In genomic region chr19:50422928-50423327, GRCm38 (mm10) we compare ENCODE assay signal across 16 mouse cellular contexts.
DNase-seq lines count a peak whose midpoint lies in the region; ATAC-seq and TF ChIP-seq lines count a peak whose summit lies in the region.
"Had no signal": no experiment of that assay in that cellular context is flagged by ENCODE, and none has a peak within 500 bp of the region (broad histone marks: within the 10 kb centered on the region; RNA-seq: fewer than 3 reads in every experiment).

No protein-coding gene starts in this region.

- no peak for ATAC-seq in forebrain, postnatal 0 days
- ATAC-seq in forebrain, embryonic 12.5 days (ENCODE audit: low FRiP score), result no peak
- ATAC-seq in kidney, postnatal 0 days (replicated peaks; ENCODE audit: low FRiP score, low read depth), result no peak
- no peak for ATAC-seq in forebrain, embryonic 13.5 days

- peak; percentile 20; the same call in 1 of the 2 replicates for TF ChIP-seq CTCF in forebrain, postnatal 0 days (IDR thresholded peaks at IDR 0.05; ENCODE audit: low read depth)
- TF ChIP-seq CTCF in kidney, postnatal 0 days (IDR thresholded peaks at IDR 0.05; ENCODE audit: low read depth), result peak; percentile 55; the same call in 1 of the 2 replicates
- TF ChIP-seq CTCF in testis, adult 2 months (IDR thresholded peaks at IDR 0.05; ENCODE audit: control insufficient read depth, insufficient read depth, insufficient replicate concordance, low read depth, low read length), result peak; percentile 56; the same call in 1 of the 2 replicates

- H3K4me1 ChIP-seq in forebrain, postnatal 0 days (ENCODE audit: insufficient read depth), result no peaks in the 10 kb centered on the region
- H3K4me1 ChIP-seq in forebrain, embryonic 12.5 days, result 0 out of 2 replicates have a peak, but pooled peaks cover 8% of the 10 kb centered on the region
- H3K4me1 ChIP-seq in kidney, postnatal 0 days (replicated peaks; ENCODE audit: insufficient read depth, low read length), result no peaks in the 10 kb centered on the region
- H3K4me1 ChIP-seq in testis, adult 2 months (ENCODE audit: control insufficient read depth, insufficient read depth, low read length), result no peaks in the 10 kb centered on the region
- peaks cover 11% of the 10 kb centered on the region; the same call in 1 of the 2 replicates for H3K4me1 ChIP-seq in forebrain, embryonic 13.5 days
- H3K4me1 ChIP-seq: neural tube, embryonic 12.5 days had no signal

- DNase-seq in forebrain, postnatal 0 days, result no peak
- DNase-seq in kidney, postnatal 0 days (ENCODE audit: low spot score), result peak; percentile 8
- no peak for DNase-seq in kidney, postnatal 4 days
- no peak for DNase-seq in testis, postnatal 14 days (ENCODE audit: low spot score)
- DNase-seq in testis, postnatal 10 days (ENCODE audit: low spot score), result peak; percentile 41
- DNase-seq: cerebellum, adult 11-12 months; midbrain, embryonic 14.5 days; right cerebral cortex, postnatal 4 days; thymus, postnatal 14 days had no signal

- no peak overlapping the region for H3K27ac ChIP-seq in forebrain, postnatal 0 days (ENCODE audit: low read depth, low read length)
- no peak overlapping the region for H3K27ac ChIP-seq in forebrain, embryonic 12.5 days
- H3K27ac ChIP-seq in kidney, postnatal 0 days, result no peak overlapping the region
- no peak overlapping the region for H3K27ac ChIP-seq in testis, adult 2 months (ENCODE audit: control insufficient read depth, insufficient read depth, low read depth, low read length)
- H3K27ac ChIP-seq in forebrain, embryonic 13.5 days, result no peak overlapping the region
- H3K27ac ChIP-seq: hindbrain, embryonic 15.5 days; macrophage; neural tube, embryonic 12.5 days had no signal

- no peaks in the 10 kb centered on the region for H3K36me3 ChIP-seq in forebrain, postnatal 0 days (ENCODE audit: insufficient read depth)
- H3K36me3 ChIP-seq in forebrain, embryonic 12.5 days (replicated peaks), result no peaks in the 10 kb centered on the region
- H3K36me3 ChIP-seq in kidney, postnatal 0 days (ENCODE audit: insufficient read depth, low read length), result no peaks in the 10 kb centered on the region
- no peaks in the 10 kb centered on the region for H3K36me3 ChIP-seq in testis, adult 2 months (ENCODE audit: control insufficient read depth, insufficient read depth, low read length)
- H3K36me3 ChIP-seq in forebrain, embryonic 13.5 days (ENCODE audit: poor library complexity, severe bottlenecking), result no peaks in the 10 kb centered on the region
- H3K36me3 ChIP-seq: hindbrain, embryonic 15.5 days; neural tube, embryonic 12.5 days had no signal

- H3K4me2 ChIP-seq in forebrain, postnatal 0 days (ENCODE audit: low read depth), result no peak overlapping the region
- no peak overlapping the region for H3K4me2 ChIP-seq in forebrain, embryonic 12.5 days
- H3K4me2 ChIP-seq in kidney, postnatal 0 days (ENCODE audit: low read length), result no peak overlapping the region
- no peak overlapping the region for H3K4me2 ChIP-seq in forebrain, embryonic 13.5 days
- H3K4me2 ChIP-seq: hindbrain, embryonic 15.5 days; neural tube, embryonic 12.5 days had no signal

- no peak overlapping the region for H3K9ac ChIP-seq in forebrain, postnatal 0 days
- no peak overlapping the region for H3K9ac ChIP-seq in forebrain, embryonic 12.5 days
- H3K9ac ChIP-seq in kidney, postnatal 0 days (ENCODE audit: low read depth, low read length), result no peak overlapping the region
- no peak overlapping the region for H3K9ac ChIP-seq in forebrain, embryonic 13.5 days
- H3K9ac ChIP-seq: hindbrain, embryonic 15.5 days; neural tube, embryonic 12.5 days had no signal

- WGBS in forebrain, postnatal 0 days, result 79% methylated on average over 1 of the region's 1 CpGs
- WGBS in forebrain, embryonic 12.5 days, result 82% methylated on average over 1 of the region's 1 CpGs
- 72% methylated on average over 1 of the region's 1 CpGs for WGBS in kidney, postnatal 0 days
- WGBS in forebrain, embryonic 13.5 days, result 71% methylated on average over 1 of the region's 1 CpGs

- no peaks in the 10 kb centered on the region for H3K9me3 ChIP-seq in forebrain, postnatal 0 days (ENCODE audit: low read length)
- H3K9me3 ChIP-seq in forebrain, embryonic 12.5 days, result no peaks in the 10 kb centered on the region
- H3K9me3 ChIP-seq in kidney, postnatal 0 days (replicated peaks; ENCODE audit: low read length), result no peaks in the 10 kb centered on the region
- no peaks in the 10 kb centered on the region for H3K9me3 ChIP-seq in forebrain, embryonic 13.5 days (replicated peaks)
- H3K9me3 ChIP-seq: hindbrain, embryonic 15.5 days; neural tube, embryonic 12.5 days had no signal

- no peak overlapping the region for H3K4me3 ChIP-seq in forebrain, postnatal 0 days (ENCODE audit: low read depth, low read length)
- no peak overlapping the region for H3K4me3 ChIP-seq in forebrain, embryonic 12.5 days (replicated peaks)
- no peak overlapping the region for H3K4me3 ChIP-seq in kidney, postnatal 0 days (replicated peaks; ENCODE audit: low read depth, low read length)
- H3K4me3 ChIP-seq in testis, adult 2 months (ENCODE audit: control insufficient read depth, low read depth, low read length), result no peak overlapping the region
- H3K4me3 ChIP-seq in forebrain, embryonic 13.5 days, result no peak overlapping the region
- H3K4me3 ChIP-seq: erythroblast, embryonic 14.5 days; hindbrain, embryonic 15.5 days; neural tube, embryonic 12.5 days had no signal

- no peaks in the 10 kb centered on the region for H3K27me3 ChIP-seq in forebrain, postnatal 0 days (ENCODE audit: insufficient read depth, low read length)
- no peaks in the 10 kb centered on the region for H3K27me3 ChIP-seq in forebrain, embryonic 12.5 days
- H3K27me3 ChIP-seq in kidney, postnatal 0 days (ENCODE audit: insufficient read depth, low read length), result no peaks in the 10 kb centered on the region
- no peaks in the 10 kb centered on the region for H3K27me3 ChIP-seq in testis, adult 2 months (ENCODE audit: control insufficient read depth, insufficient read depth, low read length)
- H3K27me3 ChIP-seq in forebrain, embryonic 13.5 days, result no peaks in the 10 kb centered on the region
- H3K27me3 ChIP-seq: hindbrain, embryonic 15.5 days; neural tube, embryonic 12.5 days had no signal

- TF ChIP-seq POLR2A in testis, adult 2 months (IDR thresholded peaks at IDR 0.05; ENCODE audit: control insufficient read depth, low read depth, low read length), result no peak

Comparison
In these comparisons a context has a peak if more than half of its experiments do, and no peak if none do; other contexts are left out.
1. DNase-seq: peak in kidney, postnatal 0 days (single experiment) and testis, postnatal 10 days (single experiment); none in forebrain, postnatal 0 days (single experiment), kidney, postnatal 4 days (0 of 2) and testis, postnatal 14 days (single experiment).
2. Peak in every context shown above with its lines, with median percentiles within 50 percentile points of each other: CTCF ChIP-seq.